Comparison of ENCODE assay signal across 11 mouse cellular contexts in the genomic region with DNA sequence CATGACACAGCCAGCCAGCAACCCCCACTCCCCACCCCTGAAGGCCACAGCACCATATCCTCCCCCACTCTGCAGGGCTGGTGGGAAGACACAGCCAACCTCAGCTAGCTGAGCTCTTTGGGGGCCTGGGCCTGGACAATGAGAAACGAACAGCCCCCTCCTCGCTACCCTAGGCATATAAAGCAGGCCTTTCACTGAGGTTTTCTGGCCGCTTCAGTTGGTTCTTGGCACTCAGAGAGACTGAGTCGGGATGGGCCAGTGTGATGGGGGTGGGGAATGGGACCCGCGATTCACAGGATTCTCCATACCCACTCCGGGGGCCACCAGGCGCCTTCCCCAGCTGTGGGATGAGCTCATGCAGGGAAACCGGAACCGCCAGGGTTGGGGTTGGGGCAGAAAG. TPM values are rescaled to one million over a fixed set of nuclear protein-coding genes. Genes with fewer than 3 reads are reported as not detected.
DNase-seq lines count a peak whose midpoint lies in the region; ATAC-seq lines count a peak whose summit lies in the region.
"Had no signal": no experiment of that assay in that cellular context is flagged by ENCODE, and none has a peak within 500 bp of the region (broad histone marks: within the 10 kb centered on the region; RNA-seq: fewer than 3 reads in every experiment).

No protein-coding gene starts in this region.

- peaks cover 8% of the 10 kb centered on the region; the same call in 1 of the 2 replicates for H3K27me3 ChIP-seq in hindbrain, embryonic 14.5 days (ENCODE audit: control insufficient read depth, insufficient read depth, low read length)
- H3K27me3 ChIP-seq in midbrain, embryonic 14.5 days (ENCODE audit: control insufficient read depth, insufficient read depth, low read length): no peaks in the 10 kb centered on the region; the same call in 1 of the 2 replicates
- H3K27me3 ChIP-seq in limb, embryonic 10.5 days (ENCODE audit: low read depth, poor library complexity, severe bottlenecking): peaks cover 88% of the 10 kb centered on the region
- H3K27me3 ChIP-seq: CH12.LX had no signal

- peak overlapping the region; percentile 88 for H3K27ac ChIP-seq in hindbrain, embryonic 14.5 days
- H3K27ac ChIP-seq in midbrain, embryonic 14.5 days (replicated peaks; ENCODE audit: low read depth, low read length): peak overlapping the region; percentile 70; the same call in 1 of the 2 replicates
- H3K27ac ChIP-seq in limb, embryonic 10.5 days: no peak overlapping the region
- H3K27ac ChIP-seq: liver, embryonic 13.5 days had no signal

- H3K4me2 ChIP-seq in hindbrain, embryonic 14.5 days (replicated peaks): peak overlapping the region; percentile 63
- peak overlapping the region; percentile 75 for H3K4me2 ChIP-seq in midbrain, embryonic 14.5 days (ENCODE audit: low read length)
- H3K4me2 ChIP-seq: liver, embryonic 13.5 days had no signal

- WGBS in hindbrain, embryonic 14.5 days: 15% methylated on average over 10 of the region's 10 CpGs
- WGBS in midbrain, embryonic 14.5 days: 10% methylated on average over 10 of the region's 10 CpGs
- 22% methylated on average over 10 of the region's 10 CpGs for WGBS in limb, embryonic 10.5 days

- peak; percentile 44 for DNase-seq in left cerebral cortex, adult 11 months (ENCODE audit: low spot score)
- DNase-seq in left cerebral cortex, adult 18-20 months (ENCODE audit: low spot score in 2 of 2): no peak
- DNase-seq in hindbrain, embryonic 14.5 days (ENCODE audit: low spot score): peak; percentile 51
- peak; percentile 64 for DNase-seq in midbrain, embryonic 14.5 days
- peak; percentile 58 for DNase-seq in telencephalon, adult 2 months (ENCODE audit: low read depth, low spot score)
- no peak for DNase-seq in adrenal gland, postnatal 36 days
- no peak for DNase-seq in thymus, postnatal 25 days
- DNase-seq in limb, embryonic 10.5 days (ENCODE audit: low spot score): no peak
- DNase-seq: liver, embryonic 13.5 days had no signal

- peaks cover 39% of the 10 kb centered on the region for H3K4me1 ChIP-seq in hindbrain, embryonic 14.5 days (replicated peaks; ENCODE audit: control insufficient read depth, insufficient read depth, low read length)
- peaks cover 33% of the 10 kb centered on the region for H3K4me1 ChIP-seq in midbrain, embryonic 14.5 days (ENCODE audit: control insufficient read depth, insufficient read depth, low read length)
- H3K4me1 ChIP-seq in limb, embryonic 10.5 days: peaks cover 12% of the 10 kb centered on the region
- H3K4me1 ChIP-seq: liver, embryonic 13.5 days had no signal

- H3K4me3 ChIP-seq in hindbrain, embryonic 14.5 days (replicated peaks; ENCODE audit: low read length): peak overlapping the region; percentile 81; the same call in 1 of the 2 replicates
- H3K4me3 ChIP-seq in midbrain, embryonic 14.5 days (replicated peaks; ENCODE audit: low read depth, low read length): peak overlapping the region; percentile 67
- no peak overlapping the region for H3K4me3 ChIP-seq in limb, embryonic 10.5 days
- H3K4me3 ChIP-seq: liver, embryonic 13.5 days had no signal

- H3K9ac ChIP-seq in hindbrain, embryonic 14.5 days: no peak overlapping the region
- 0 out of 2 replicates have a peak overlapping the region, but pooled peaks have one; percentile 40 for H3K9ac ChIP-seq in midbrain, embryonic 14.5 days (replicated peaks; ENCODE audit: low read length)
- H3K9ac ChIP-seq: liver, embryonic 13.5 days had no signal

- no peaks in the 10 kb centered on the region for H3K9me3 ChIP-seq in hindbrain, embryonic 14.5 days (ENCODE audit: control insufficient read depth, low read length)
- no peaks in the 10 kb centered on the region for H3K9me3 ChIP-seq in midbrain, embryonic 14.5 days (ENCODE audit: control insufficient read depth, low read length)
- no peaks in the 10 kb centered on the region for H3K9me3 ChIP-seq in limb, embryonic 10.5 days (replicated peaks)
- H3K9me3 ChIP-seq: liver, embryonic 13.5 days had no signal

- no peaks in the 10 kb centered on the region for H3K36me3 ChIP-seq in hindbrain, embryonic 14.5 days (replicated peaks; ENCODE audit: control insufficient read depth, insufficient read depth)
- no peaks in the 10 kb centered on the region for H3K36me3 ChIP-seq in midbrain, embryonic 14.5 days (ENCODE audit: control insufficient read depth, insufficient read depth, low read length)
- H3K36me3 ChIP-seq in limb, embryonic 10.5 days: no peaks in the 10 kb centered on the region
- H3K36me3 ChIP-seq: liver, embryonic 13.5 days had no signal

- ATAC-seq in hindbrain, embryonic 14.5 days (ENCODE audit: low FRiP score): peak; percentile 67; the same call in 1 of the 2 replicates
- ATAC-seq in midbrain, embryonic 14.5 days (ENCODE audit: low FRiP score, low TSS enrichment): peak; percentile 32; the same call in 1 of the 2 replicates

RNA-seq across cellular contexts. Expression of gene Csmd2, which starts 1.8 kb away (rescaled TPM):
- total RNA-seq in left cerebral cortex, adult 18-20 months (2021): 10 to 100 TPM; 42.9 to 48.6 TPM
- polyA plus RNA-seq in hindbrain, embryonic 14.5 days (2014; fragmentation: Nextera tagmentation; extraction: Ambion mirVana): 8.3 and 9.0 TPM in 2 replicates
- polyA plus RNA-seq in midbrain, embryonic 14.5 days (2014; fragmentation: Nextera tagmentation; extraction: Ambion mirVana): 9.8 and 13.5 TPM in 2 replicates
- total RNA-seq in adrenal gland, postnatal 36 days (2021): 1 to 10 TPM in 1 of 2 experiments, under 1 TPM in 1; 0.70 to 1.3 TPM
- 0.03 TPM in 1 of 2 replicates, not detected in the other for polyA plus RNA-seq in limb, embryonic 10.5 days (2016; fragmentation: Nextera tagmentation; extraction: Ambion mirVana)

RNA-seq across cellular contexts. Expression of gene CK137956, which starts 15.1 kb away (rescaled TPM):
- total RNA-seq in left cerebral cortex, adult 18-20 months (2021): 1 to 10 TPM in 1 of 2 experiments, under 1 TPM in 1; 0.86 to 1.2 TPM
- 0.75 and 2.1 TPM in 2 replicates for polyA plus RNA-seq in hindbrain, embryonic 14.5 days (2014; fragmentation: Nextera tagmentation; extraction: Ambion mirVana)
- 1.00 and 1.1 TPM in 2 replicates for polyA plus RNA-seq in midbrain, embryonic 14.5 days (2014; fragmentation: Nextera tagmentation; extraction: Ambion mirVana)
- total RNA-seq in adrenal gland, postnatal 36 days (2021): not detected
- polyA plus RNA-seq in limb, embryonic 10.5 days (2016; fragmentation: Nextera tagmentation; extraction: Ambion mirVana): not detected in 2 replicates
- total RNA-seq: CH12.LX had no signal
- polyA plus RNA-seq: kidney, embryonic 14.5 days; liver, embryonic 13.5 days had no signal

Comparison
In these comparisons a context has a peak if more than half of its experiments do, and no peak if none do; other contexts are left out.
1. DNase-seq: peak in left cerebral cortex, adult 11 months (single experiment), hindbrain, embryonic 14.5 days (single experiment), midbrain, embryonic 14.5 days (single experiment) and telencephalon, adult 2 months (single experiment); none in left cerebral cortex, adult 18-20 months (0 of 2), adrenal gland, postnatal 36 days (0 of 2), thymus, postnatal 25 days (single experiment) and limb, embryonic 10.5 days (single experiment).